Mouse (Mus musculus): ENCODE results near the gene 2310030G06Rik. TPM values are rescaled to one million over a fixed set of nuclear protein-coding genes. Genes with fewer than 3 reads are reported as not detected.

2310030G06Rik gene
- polyA plus RNA-seq, 1 experiment from 2014 or later = 11.4 TPM

GRCm38 (mm10) chr9:50697706-50698041 lies 48.7 kb downstream of the 2310030G06Rik start:
- ATAC-seq (ENCODE audit: insufficient number of reproducible peaks, insufficient read depth, low FRiP score, low read depth) = peak; percentile 28; the same call in 1 of the 2 replicates
- Histone ChIP-seq H3K4me1 (ENCODE audit: control insufficient read depth in 2 of 2, insufficient read depth in 2 of 2, low read length in 2 of 2) (peaks cover 9 to 16% of the 10 kb centered on the region in 2 experiments), H3K9me3 (ENCODE audit: control insufficient read depth, low read length) (no peaks in the 10 kb centered on the region), H3K4me3 (ENCODE audit: control insufficient read depth in 1 of 2, insufficient read depth in 1 of 2, low read depth in 1 of 2, low read length in 2 of 2) (peak overlapping the region; percentile 30 to 32), H3K36me3 (ENCODE audit: control insufficient read depth, insufficient read depth, low read length) (peaks cover 25% of the 10 kb centered on the region), H3K4me2 (ENCODE audit: low read length) (peak overlapping the region; percentile 96), H3K27me3 (ENCODE audit: control insufficient read depth, insufficient read depth, low read length) (peaks cover 7% of the 10 kb centered on the region; the same call in 1 of the 2 replicates), H3K27ac (replicated peaks in 1 of 2; ENCODE audit: control insufficient read depth in 1 of 2, insufficient read depth in 1 of 2, low read depth in 2 of 2, low read length in 2 of 2) (no peak overlapping the region), H3K9ac (ENCODE audit: low read length) (peak overlapping the region; percentile 65)
- under 1% methylated on average over 12 of the region's 12 CpGs for WGBS

DNA sequence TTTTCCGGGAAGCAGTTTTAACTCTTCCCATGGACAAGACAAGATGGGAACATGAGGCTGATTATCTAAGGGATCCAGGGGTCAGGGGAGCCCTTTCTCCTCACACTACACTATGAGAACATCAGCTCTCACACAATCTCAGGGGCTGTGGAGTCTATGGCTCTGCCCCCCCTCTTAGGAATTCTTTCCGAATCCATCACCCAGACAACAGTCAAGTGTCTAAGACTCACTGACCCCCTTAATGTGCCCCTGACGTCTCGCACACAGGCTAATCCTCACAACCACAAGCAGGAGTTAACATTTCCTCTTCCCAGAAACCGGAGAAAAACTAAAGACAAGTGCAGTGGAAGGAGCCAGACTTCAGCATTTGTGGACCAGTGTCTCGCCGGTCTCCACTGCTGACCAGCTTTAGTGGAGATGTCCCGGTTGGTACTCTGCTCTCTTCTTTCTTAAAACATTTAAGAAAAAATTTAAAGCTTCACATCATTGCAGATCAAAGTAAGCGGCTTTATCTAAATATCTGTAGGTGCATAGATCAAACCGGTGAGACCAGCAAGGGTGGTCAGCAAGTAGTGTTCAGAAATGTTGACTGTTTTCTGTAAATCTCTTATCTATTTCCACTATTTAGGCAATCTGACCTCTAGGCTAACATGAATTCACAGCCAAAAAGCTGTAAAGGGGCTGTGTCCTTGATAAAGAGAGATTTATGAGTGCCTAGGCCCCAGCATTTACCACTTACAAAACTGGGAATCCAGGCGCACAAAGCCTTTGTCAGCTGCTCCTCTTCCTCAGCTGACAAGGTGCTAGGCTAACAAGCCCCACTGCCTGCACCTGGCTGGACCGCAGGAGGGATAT lies 49.3 kb downstream of the 2310030G06Rik start:
- 63% methylated on average over 12 of the region's 12 CpGs for WGBS
- H3K9ac ChIP-seq (ENCODE audit: low read length) = peak overlapping the region; percentile 65
- peaks cover 7% of the 10 kb centered on the region; the same call in 1 of the 2 replicates for H3K27me3 ChIP-seq (ENCODE audit: control insufficient read depth, insufficient read depth, low read length)
- no peaks in the 10 kb centered on the region for H3K9me3 ChIP-seq (ENCODE audit: control insufficient read depth, low read length)
- H3K27ac ChIP-seq (replicated peaks in 1 of 2; ENCODE audit: control insufficient read depth in 1 of 2, insufficient read depth in 1 of 2, low read depth in 2 of 2, low read length in 2 of 2) = no peak overlapping the region
- H3K36me3 ChIP-seq (ENCODE audit: control insufficient read depth, insufficient read depth, low read length) = peaks cover 26% of the 10 kb centered on the region
- H3K4me2 ChIP-seq (ENCODE audit: low read length) = peak overlapping the region; percentile 96
- H3K4me3 ChIP-seq (ENCODE audit: control insufficient read depth in 1 of 2, insufficient read depth in 1 of 2, low read depth in 1 of 2, low read length in 2 of 2) = peak overlapping the region; percentile 30 to 32
- peaks cover 9 to 16% of the 10 kb centered on the region in 2 experiments for H3K4me1 ChIP-seq (ENCODE audit: control insufficient read depth in 2 of 2, insufficient read depth in 2 of 2, low read length in 2 of 2)
- no peak for ATAC-seq (ENCODE audit: insufficient number of reproducible peaks, insufficient read depth, low FRiP score, low read depth)

DNA sequence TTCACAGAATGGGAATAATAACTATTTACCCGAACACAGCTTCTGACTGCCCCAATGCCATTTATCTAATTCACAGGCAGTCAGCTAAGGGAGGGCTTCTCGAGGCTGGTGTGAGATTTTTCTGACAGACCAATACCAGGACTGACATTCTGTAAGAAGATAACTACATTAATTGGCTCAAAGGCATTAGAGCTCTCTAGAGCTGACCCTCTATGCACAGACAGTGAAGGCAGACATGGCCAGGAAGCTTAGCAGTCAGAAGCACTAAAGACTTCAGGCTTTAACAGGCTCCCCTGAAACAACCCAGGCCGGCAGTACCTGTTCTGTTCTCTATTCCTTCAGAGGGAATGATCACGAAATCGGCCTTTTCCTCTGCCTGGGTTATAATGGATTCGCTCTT lies 51.2 kb downstream of the 2310030G06Rik start:
- no peak overlapping the region for H3K27ac ChIP-seq (replicated peaks in 1 of 2; ENCODE audit: control insufficient read depth in 1 of 2, insufficient read depth in 1 of 2, low read depth in 2 of 2, low read length in 2 of 2)
- H3K9ac ChIP-seq (ENCODE audit: low read length) = no peak overlapping the region
- no peak overlapping the region for H3K4me3 ChIP-seq (ENCODE audit: control insufficient read depth in 1 of 2, insufficient read depth in 1 of 2, low read depth in 1 of 2, low read length in 2 of 2)
- peaks cover 26% of the 10 kb centered on the region; the same call in 1 of the 2 replicates for H3K36me3 ChIP-seq (ENCODE audit: control insufficient read depth, insufficient read depth, low read length)
- H3K9me3 ChIP-seq (ENCODE audit: control insufficient read depth, low read length) = no peaks in the 10 kb centered on the region
- H3K27me3 ChIP-seq (ENCODE audit: control insufficient read depth, insufficient read depth, low read length) = peaks cover 7% of the 10 kb centered on the region; the same call in 1 of the 2 replicates
- ATAC-seq (ENCODE audit: insufficient number of reproducible peaks, insufficient read depth, low FRiP score, low read depth) = no peak
- 79% methylated on average over 6 of the region's 6 CpGs for WGBS
- H3K4me2 ChIP-seq (ENCODE audit: low read length) = no peak overlapping the region
- peaks cover 6 to 11% of the 10 kb centered on the region in 2 experiments; a peak in 3 of 4 replicates for H3K4me1 ChIP-seq (ENCODE audit: control insufficient read depth in 2 of 2, insufficient read depth in 2 of 2, low read length in 2 of 2)

GRCm38 (mm10) chr9:50693631-50694030 lies 52.7 kb downstream of the 2310030G06Rik start:
- 21% methylated on average over 10 of the region's 10 CpGs for WGBS
- Histone ChIP-seq H3K27ac (replicated peaks in 1 of 2; ENCODE audit: control insufficient read depth in 1 of 2, insufficient read depth in 1 of 2, low read depth in 2 of 2, low read length in 2 of 2) (no peak overlapping the region), H3K9ac (ENCODE audit: low read length) (no peak overlapping the region), H3K9me3 (ENCODE audit: control insufficient read depth, low read length) (no peaks in the 10 kb centered on the region), H3K4me1 (ENCODE audit: control insufficient read depth in 2 of 2, insufficient read depth in 2 of 2, low read length in 2 of 2) (peaks cover 6 to 11% of the 10 kb centered on the region in 2 experiments; a peak in 3 of 4 replicates), H3K4me2 (ENCODE audit: low read length) (no peak overlapping the region), H3K27me3 (ENCODE audit: control insufficient read depth, insufficient read depth, low read length) (no peaks in the 10 kb centered on the region), H3K4me3 (ENCODE audit: control insufficient read depth in 1 of 2, insufficient read depth in 1 of 2, low read depth in 1 of 2, low read length in 2 of 2) (no peak overlapping the region), H3K36me3 (ENCODE audit: control insufficient read depth, insufficient read depth, low read length) (peaks cover 38% of the 10 kb centered on the region)
- no peak for ATAC-seq (ENCODE audit: insufficient number of reproducible peaks, insufficient read depth, low FRiP score, low read depth)

GRCm38 (mm10) chr9:50692626-50693580 lies 53.4 kb downstream of the 2310030G06Rik start:
- H3K4me3 ChIP-seq (ENCODE audit: control insufficient read depth in 1 of 2, insufficient read depth in 1 of 2, low read depth in 1 of 2, low read length in 2 of 2) = no peak overlapping the region
- no peak overlapping the region for H3K4me2 ChIP-seq (ENCODE audit: low read length)
- no peaks in the 10 kb centered on the region for H3K9me3 ChIP-seq (ENCODE audit: control insufficient read depth, low read length)
- H3K27ac ChIP-seq (replicated peaks in 1 of 2; ENCODE audit: control insufficient read depth in 1 of 2, insufficient read depth in 1 of 2, low read depth in 2 of 2, low read length in 2 of 2) = no peak overlapping the region
- H3K9ac ChIP-seq (ENCODE audit: low read length) = no peak overlapping the region
- WGBS = 40% methylated on average over 13 of the region's 13 CpGs
- no peaks in the 10 kb centered on the region for H3K27me3 ChIP-seq (ENCODE audit: control insufficient read depth, insufficient read depth, low read length)
- ATAC-seq (ENCODE audit: insufficient number of reproducible peaks, insufficient read depth, low FRiP score, low read depth) = no peak
- H3K4me1 ChIP-seq (ENCODE audit: control insufficient read depth in 2 of 2, insufficient read depth in 2 of 2, low read length in 2 of 2) = peaks cover 3 to 6% of the 10 kb centered on the region in 2 experiments; a peak in 2 of 4 replicates
- H3K36me3 ChIP-seq (ENCODE audit: control insufficient read depth, insufficient read depth, low read length) = peaks cover 43% of the 10 kb centered on the region

Other genes with a start within 250 kb of the 2310030G06Rik start
- gene Pts, start 217.8 kb downstream of the 2310030G06Rik start, polyA plus RNA-seq (2014; fragmentation: Nextera tagmentation; extraction: Ambion mirVana) = 88.7 and 98.4 TPM in 2 replicates
- 4.5 and 5.5 TPM in 2 replicates for gene Il18, start 191.7 kb downstream of the 2310030G06Rik start, polyA plus RNA-seq (2014; fragmentation: Nextera tagmentation; extraction: Ambion mirVana)
- gene Bco2, start 191.4 kb downstream of the 2310030G06Rik start, polyA plus RNA-seq (2014; fragmentation: Nextera tagmentation; extraction: Ambion mirVana) = 0.12 TPM in 1 of 2 replicates, not detected in the other
- gene Tex12, start 185.2 kb downstream of the 2310030G06Rik start, polyA plus RNA-seq (2014; fragmentation: Nextera tagmentation; extraction: Ambion mirVana) = 0.31 TPM in 1 of 2 replicates, not detected in the other
- gene Sdhd, start 142.7 kb downstream of the 2310030G06Rik start, polyA plus RNA-seq (2014; fragmentation: Nextera tagmentation; extraction: Ambion mirVana) = 751 and 787 TPM in 2 replicates
- gene Timm8b, start 142.6 kb downstream of the 2310030G06Rik start, polyA plus RNA-seq (2014; fragmentation: Nextera tagmentation; extraction: Ambion mirVana) = 338 and 373 TPM in 2 replicates
- 1.9 TPM in 2 replicates for gene Pih1d2, start 129.2 kb downstream of the 2310030G06Rik start, polyA plus RNA-seq (2014; fragmentation: Nextera tagmentation; extraction: Ambion mirVana)
- gene Nkapd1, start 129.1 kb downstream of the 2310030G06Rik start, polyA plus RNA-seq (2014; fragmentation: Nextera tagmentation; extraction: Ambion mirVana) = 15.4 and 18.3 TPM in 2 replicates
- gene Dlat, start 86.8 kb downstream of the 2310030G06Rik start, polyA plus RNA-seq (2014; fragmentation: Nextera tagmentation; extraction: Ambion mirVana) = 161 TPM in 2 replicates
- gene Dixdc1, start 7.0 kb downstream of the 2310030G06Rik start, polyA plus RNA-seq (2014; fragmentation: Nextera tagmentation; extraction: Ambion mirVana) = 11.9 and 12.5 TPM in 2 replicates
- 1,286 and 1,345 TPM in 2 replicates for gene Cryab, start 4.8 kb upstream of the 2310030G06Rik start, polyA plus RNA-seq (2014; fragmentation: Nextera tagmentation; extraction: Ambion mirVana)
- 312 and 322 TPM in 2 replicates for gene Hspb2, start 5.8 kb upstream of the 2310030G06Rik start, polyA plus RNA-seq (2014; fragmentation: Nextera tagmentation; extraction: Ambion mirVana)
- 9.0 and 9.1 TPM in 2 replicates for gene Fdxacb1, start 21.7 kb upstream of the 2310030G06Rik start, polyA plus RNA-seq (2014; fragmentation: Nextera tagmentation; extraction: Ambion mirVana)
- gene Alg9, start 28.5 kb upstream of the 2310030G06Rik start, polyA plus RNA-seq (2014; fragmentation: Nextera tagmentation; extraction: Ambion mirVana) = 28.5 and 31.5 TPM in 2 replicates
- 27.5 and 33.4 TPM in 2 replicates for gene 1110032A03Rik, start 29.0 kb upstream of the 2310030G06Rik start, polyA plus RNA-seq (2014; fragmentation: Nextera tagmentation; extraction: Ambion mirVana)
- gene Ppp2r1b, start 98.8 kb upstream of the 2310030G06Rik start, polyA plus RNA-seq (2014; fragmentation: Nextera tagmentation; extraction: Ambion mirVana) = 38.8 and 39.4 TPM in 2 replicates

Measured in heart, embryonic 14.5 days (tissue).